Mouse (Mus musculus): Measurements from ENCODE around the gene Tamm41.

GRCm38 (mm10) chr6:114957756-114958155 is 79.9 kb downstream of the Tamm41 start:
- TF ChIP-seq CTCF (IDR thresholded peaks at IDR 0.05; ENCODE audit: borderline replicate concordance, control insufficient read depth, extremely low read depth, insufficient read depth, low read length, poor library complexity) (no peak), POLR2A (IDR thresholded peaks at IDR 0.05; ENCODE audit: control insufficient read depth, extremely low read depth, insufficient read depth, low read length, poor library complexity) (no peak)

Data from thymus, adult 2 months (tissue).